Mouse (Mus musculus) heart, embryonic 14.5 days (tissue): ENCODE results near the gene Capn5. TPM values are rescaled to one million over a fixed set of nuclear protein-coding genes. Genes with fewer than 3 reads are reported as not detected.

Experiments used
- ATAC-seq: fragments of 200-750 bp; cut with Nextera tagmentation; 2 replicates; pipeline ENCODE4 v1.8.0; 2017; ENCODE audit warnings: low read depth, moderate TSS enrichment; ENCODE audit not compliant: insufficient number of reproducible peaks, insufficient read depth, low FRiP score
- H3K27ac ChIP-seq, 2 experiments: fragments of 200-500 bp in 1 of 2; fragments of 300-500 bp in 1 of 2; sonication (generic) in 1 of 2; replicated peaks in 1 of 2; 2 replicates each; pipeline ENCODE4 v1.5.1; 2012 to 2014; ENCODE audit warnings: low read depth in 2 of 2, low read length in 2 of 2, control low read depth in 1 of 2, mild to moderate bottlenecking in 1 of 2, mixed read lengths in 1 of 2; ENCODE audit not compliant: control insufficient read depth in 1 of 2, insufficient read depth in 1 of 2
- H3K27me3 ChIP-seq: fragments of 300-500 bp; sonication (generic); 2 replicates; pipeline ENCODE4 v1.6.1; 2014; ENCODE audit warnings: mild to moderate bottlenecking, low read length, control low read depth; ENCODE audit not compliant: control insufficient read depth, insufficient read depth
- H3K36me3 ChIP-seq: fragments of 300-500 bp; sonication (generic); 2 replicates; pipeline ENCODE4 v1.6.1; 2014; ENCODE audit warnings: mild to moderate bottlenecking, control low read depth, low read length, mixed read lengths; ENCODE audit not compliant: control insufficient read depth, insufficient read depth
- H3K4me1 ChIP-seq, 2 experiments: fragments of 200-500 bp in 1 of 2; fragments of 300-500 bp in 1 of 2; sonication (generic) in 1 of 2; 2 replicates each; pipeline ENCODE4 v1.6.1; 2012 to 2014; ENCODE audit warnings: low read length in 2 of 2, control low read depth in 1 of 2, mixed read lengths in 1 of 2; ENCODE audit not compliant: control insufficient read depth in 2 of 2, insufficient read depth in 2 of 2
- H3K4me2 ChIP-seq: fragments of 300-500 bp; sonication (generic); 2 replicates; pipeline ENCODE4 v1.6.1; 2014; ENCODE audit warnings: mild to moderate bottlenecking, low read length
- H3K4me3 ChIP-seq, 2 experiments: fragments of 200-500 bp in 1 of 2; fragments of 300-500 bp in 1 of 2; sonication (generic) in 1 of 2; 2 replicates each; pipeline ENCODE4 v1.5.1; 2012 to 2014; ENCODE audit warnings: low read length in 2 of 2, mild to moderate bottlenecking in 2 of 2, control low read depth in 1 of 2, low read depth in 1 of 2, moderate library complexity in 1 of 2; ENCODE audit not compliant: control insufficient read depth in 1 of 2, insufficient read depth in 1 of 2
- H3K9ac ChIP-seq: fragments of 300-500 bp; sonication (generic); 2 replicates; pipeline ENCODE4 v1.6.1; 2014; ENCODE audit warnings: mild to moderate bottlenecking, low read length
- H3K9me3 ChIP-seq: fragments of 300-500 bp; sonication (generic); 2 replicates; pipeline ENCODE4 v1.6.1; 2016; ENCODE audit warnings: low read length, control low read depth; ENCODE audit not compliant: control insufficient read depth
- WGBS: fragments of 180-500 bp; shearing (Covaris S2); extraction: QIAGEN DNeasy Blood & Tissue Kit; methylation state at CpG from one replicate; pipeline ENCODE4 v1.1.7; 2014; 5-methylcytosine and 5-hydroxymethylcytosine counted together
- polyA plus RNA-seq: library from polyadenylated mRNA; unstranded; fragments of >200 nt; fragmentation: Nextera tagmentation; extraction: Ambion mirVana; gene quantifications from 2 replicates; pipeline ENCODE4 v1.2.1, GENCODE M21; 2014

Capn5 gene
- polyA plus RNA-seq, 1 experiment from 2014 or later = 2.5 TPM

- H3K36me3 ChIP-seq = no peaks in the 10 kb centered on the region
- peaks cover 10 to 12% of the 10 kb centered on the region in 2 experiments for H3K4me1 ChIP-seq
- 69% methylated on average over 8 of the region's 8 CpGs for WGBS
- no peaks in the 10 kb centered on the region for H3K9me3 ChIP-seq
- no peak overlapping the region for H3K4me2 ChIP-seq
- no peak overlapping the region for H3K4me3 ChIP-seq
- H3K27me3 ChIP-seq = no peaks in the 10 kb centered on the region
- ATAC-seq = no peak
- H3K9ac ChIP-seq = no peak overlapping the region
- no peak overlapping the region for H3K27ac ChIP-seq
Measured at GRCm38 (mm10) chr7:98147766-98148165, 30.3 kb downstream of the Capn5 start.

- Histone ChIP-seq H3K27ac (no peak overlapping the region), H3K9me3 (no peaks in the 10 kb centered on the region), H3K4me1 (peaks cover 10 to 16% of the 10 kb centered on the region in 2 experiments), H3K27me3 (no peaks in the 10 kb centered on the region), H3K4me3 (no peak overlapping the region), H3K9ac (no peak overlapping the region), H3K4me2 (no peak overlapping the region), H3K36me3 (no peaks in the 10 kb centered on the region)
- WGBS = 79% methylated on average over 8 of the region's 8 CpGs
- ATAC-seq = no peak
Measured at GRCm38 (mm10) chr7:98146447-98146845, 31.6 kb downstream of the Capn5 start.

- Histone ChIP-seq H3K9me3 (no peaks in the 10 kb centered on the region), H3K27me3 (no peaks in the 10 kb centered on the region), H3K9ac (no peak overlapping the region), H3K4me3 (no peak overlapping the region), H3K36me3 (no peaks in the 10 kb centered on the region), H3K4me2 (no peak overlapping the region), H3K27ac (no peak overlapping the region), H3K4me1 (peaks cover 10 to 19% of the 10 kb centered on the region in 2 experiments)
- no peak for ATAC-seq
- WGBS = 83% methylated on average over 11 of the region's 12 CpGs
Measured at GRCm38 (mm10) chr7:98145842-98146446, 32.1 kb downstream of the Capn5 start.

- 75% methylated on average over 5 of the region's 5 CpGs for WGBS
- ATAC-seq = no peak
- Histone ChIP-seq H3K9me3 (no peaks in the 10 kb centered on the region), H3K27me3 (no peaks in the 10 kb centered on the region), H3K27ac (no peak within 1 kb of the TSS), H3K4me2 (no peak within 1 kb of the TSS), H3K9ac (no peak within 1 kb of the TSS), H3K4me1 (peaks cover 15 to 23% of the 10 kb centered on the region in 2 experiments), H3K4me3 (no peak within 1 kb of the TSS), H3K36me3 (no peaks in the 10 kb centered on the region)
Measured at GRCm38 (mm10) chr7:98145402-98145801, 32.7 kb downstream of the Capn5 start, which contains the start of gene Omp. TSS of gene Omp (minus strand) at chr7:98145502.

GRCm38 (mm10) chr7:98142648-98143047 lies 35.4 kb downstream of the Capn5 start:
- no peaks in the 10 kb centered on the region for H3K9me3 ChIP-seq
- H3K4me1 ChIP-seq = peaks cover 16 to 21% of the 10 kb centered on the region in 2 experiments
- H3K4me2 ChIP-seq = no peak overlapping the region
- 71% methylated on average over 3 of the region's 3 CpGs for WGBS
- H3K36me3 ChIP-seq = no peaks in the 10 kb centered on the region
- no peak for ATAC-seq
- H3K9ac ChIP-seq = no peak overlapping the region
- no peak overlapping the region for H3K27ac ChIP-seq
- H3K27me3 ChIP-seq = no peaks in the 10 kb centered on the region
- H3K4me3 ChIP-seq = no peak overlapping the region

GRCm38 (mm10) chr7:98142247-98142646 lies 35.8 kb downstream of the Capn5 start:
- H3K4me1 ChIP-seq = peaks cover 16 to 21% of the 10 kb centered on the region in 2 experiments
- H3K4me2 ChIP-seq = no peak overlapping the region
- no peak overlapping the region for H3K9ac ChIP-seq
- H3K27me3 ChIP-seq = no peaks in the 10 kb centered on the region
- H3K36me3 ChIP-seq = no peaks in the 10 kb centered on the region
- no peak overlapping the region for H3K4me3 ChIP-seq
- no peak for ATAC-seq
- H3K9me3 ChIP-seq = no peaks in the 10 kb centered on the region
- no peak overlapping the region for H3K27ac ChIP-seq
- WGBS = 79% methylated on average over 8 of the region's 8 CpGs

- Histone ChIP-seq H3K36me3 (no peaks in the 10 kb centered on the region), H3K9me3 (no peaks in the 10 kb centered on the region), H3K4me2 (no peak overlapping the region), H3K9ac (no peak overlapping the region), H3K4me3 (no peak overlapping the region), H3K27me3 (no peaks in the 10 kb centered on the region), H3K4me1 (peaks cover 16 to 21% of the 10 kb centered on the region in 2 experiments), H3K27ac (no peak overlapping the region)
- WGBS = 55% methylated on average over 3 of the region's 3 CpGs
- ATAC-seq = no peak
Measured at GRCm38 (mm10) chr7:98141206-98141605, 36.9 kb downstream of the Capn5 start.

GRCm38 (mm10) chr7:98140597-98140996 lies 37.5 kb downstream of the Capn5 start:
- Histone ChIP-seq H3K9me3 (no peaks in the 10 kb centered on the region), H3K4me3 (no peak overlapping the region), H3K4me1 (peaks cover 16 to 21% of the 10 kb centered on the region in 2 experiments), H3K27ac (peak overlapping the region; percentile 53 to 73), H3K9ac (peak overlapping the region; percentile 21; the same call in 1 of the 2 replicates), H3K36me3 (no peaks in the 10 kb centered on the region), H3K27me3 (no peaks in the 10 kb centered on the region), H3K4me2 (no peak overlapping the region)
- 2% methylated on average over 2 of the region's 2 CpGs for WGBS
- ATAC-seq = 0 out of 2 replicates have a peak, but pooled peaks have one; percentile 19
